Mouse (Mus musculus) brain, embryonic 14.5 days (tissue): ENCODE results near the gene Thap3.

Source experiments
- CTCF ChIP-seq: fragments of 200-500 bp; IDR thresholded peaks from 2 replicates; pipeline ENCODE4 v1.5.1; 2012; ENCODE audit warnings: inconsistent platforms, mild to moderate bottlenecking, moderate library complexity, borderline replicate concordance; ENCODE audit not compliant: insufficient read depth, insufficient read length; ENCODE audit errors: extremely low read depth
- POLR2A ChIP-seq: fragments of 200-500 bp; IDR thresholded peaks from 2 replicates; pipeline ENCODE4 v1.6.1; 2012; ENCODE audit warnings: mild to moderate bottlenecking, inconsistent platforms, borderline replicate concordance; ENCODE audit not compliant: poor library complexity, insufficient read depth, insufficient read length, severe bottlenecking; ENCODE audit errors: extremely low read depth

GRCm38 (mm10) chr4:151993035-151993434, 4.2 kb upstream of the Thap3 start:
- TF ChIP-seq CTCF = no peak
- no peak for TF ChIP-seq POLR2A
